Mouse (Mus musculus) fibroblast of lung, adult 2 months (primary cell): ENCODE results near the gene Btbd35f11.
"Not testable (repeated sequence)": the region's sequence is repeated elsewhere in the genome, so short reads cannot be mapped to it uniquely, and the experiment has no call there.

ENCODE experiments used
- DNase-seq: peaks from one replicate; pipeline ENCODE4 v3.0.0-alpha.2; 2011; ENCODE audit warnings: low read depth

The Btbd35f11 gene

GRCm38 (mm10) chrX:3443590-3443989 is at the start of gene Btbd35f11:
TSS of gene Btbd35f11 (minus strand) at chrX:3443690.
- DNase-seq, result not testable (repeated sequence)

GRCm38 (mm10) chrX:3409946-3410345 is 33.5 kb downstream of the Btbd35f11 start:
- DNase-seq, result not testable (repeated sequence)
